Mouse (Mus musculus) CH12.LX (cell line): Measurements from ENCODE around the gene Chst15.

Experiments
- CTCF ChIP-seq, 2 experiments: IDR thresholded peaks in 1 of 2; conservative IDR thresholded peaks in 1 of 2; 2 replicates each; pipeline ENCODE4 v1.5.1; 2011 to 2012; ENCODE audit warnings: low read depth in 2 of 2, low read length in 2 of 2, improper control_type of control experiment in 1 of 2, inconsistent platforms in 1 of 2, mild to moderate bottlenecking in 1 of 2, moderate library complexity in 1 of 2
- ELF1 ChIP-seq: IDR thresholded peaks from 2 replicates; pipeline ENCODE4 v1.6.1; 2014; ENCODE audit warnings: low read depth, mild to moderate bottlenecking, inconsistent platforms, low read length, improper control_type of control experiment
- EP300 ChIP-seq: IDR thresholded peaks from 2 replicates; pipeline ENCODE4 v1.6.1; 2011; ENCODE audit warnings: low read length, improper control_type of control experiment
- ETS1 ChIP-seq: conservative IDR thresholded peaks from 2 replicates; pipeline ENCODE4 v1.6.1; 2012; ENCODE audit warnings: low read depth, mild to moderate bottlenecking, inconsistent platforms, low read length, improper control_type of control experiment, moderate library complexity
- HCFC1 ChIP-seq: IDR thresholded peaks from 2 replicates; pipeline ENCODE4 v1.6.1; 2012; ENCODE audit warnings: low read depth, mild to moderate bottlenecking, inconsistent platforms, low read length, improper control_type of control experiment
- NELFE ChIP-seq: IDR thresholded peaks from 2 replicates; pipeline ENCODE4 v1.6.1; 2011; ENCODE audit warnings: low read depth, low read length, improper control_type of control experiment
- POLR2A ChIP-seq: IDR thresholded peaks from 2 replicates; pipeline ENCODE4 v1.6.1; 2011; ENCODE audit warnings: low read depth, mild to moderate bottlenecking, improper control_type of control experiment, low read length
- TCF12 ChIP-seq: IDR thresholded peaks from 2 replicates; pipeline ENCODE4 v1.6.1; 2014; ENCODE audit warnings: low read depth, mild to moderate bottlenecking, inconsistent platforms, low read length, improper control_type of control experiment
- UBTF ChIP-seq: IDR thresholded peaks from 2 replicates; pipeline ENCODE4 v1.6.1; 2012; ENCODE audit warnings: low read depth, mild to moderate bottlenecking, inconsistent platforms, low read length, improper control_type of control experiment, moderate library complexity
- USF1 ChIP-seq: IDR thresholded peaks from 2 replicates; pipeline ENCODE4 v1.6.1; 2014; ENCODE audit warnings: low read depth, mild to moderate bottlenecking, inconsistent platforms, low read length, improper control_type of control experiment
- ZC3H11A ChIP-seq: IDR thresholded peaks from 2 replicates; pipeline ENCODE4 v1.6.1; 2012; ENCODE audit warnings: low read depth, mild to moderate bottlenecking, inconsistent platforms, low read length, improper control_type of control experiment

DNA sequence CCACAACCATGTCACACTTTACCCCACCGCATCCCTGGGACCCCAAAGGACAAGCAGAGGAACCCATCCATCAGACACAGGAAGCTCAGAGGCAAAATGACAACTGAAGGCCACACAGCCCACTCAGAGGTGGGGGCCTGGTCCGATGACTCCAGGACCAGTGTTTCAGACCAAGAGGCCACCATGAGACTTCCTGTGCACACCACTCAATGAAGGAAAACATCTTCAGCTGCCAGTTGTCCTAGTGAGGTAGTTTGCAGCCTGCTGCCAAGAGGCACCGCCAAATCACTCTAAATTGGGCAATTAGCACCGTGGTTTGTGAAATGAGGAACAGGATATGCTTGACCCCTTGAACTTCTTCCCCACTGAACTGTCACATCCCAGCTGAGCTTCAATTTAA, 41.7 kb upstream of the Chst15 start:
- TF ChIP-seq TCF12, result no peak
- TF ChIP-seq POLR2A, result no peak
- TF ChIP-seq USF1, result no peak
- TF ChIP-seq CTCF (conservative IDR thresholded peaks at IDR 0.05 in 1 of 2, IDR thresholded peaks at IDR 0.05 in 1 of 2; ENCODE audit: low read depth in 2 of 2, low read length in 2 of 2), result no peak
- TF ChIP-seq EP300, result no peak
- no peak for TF ChIP-seq NELFE
- no peak for TF ChIP-seq HCFC1
- TF ChIP-seq ZC3H11A, result no peak
- no peak for TF ChIP-seq ETS1
- no peak for TF ChIP-seq UBTF
- TF ChIP-seq ELF1, result no peak
